Mouse (Mus musculus): ENCODE data around the gene Prdx2. TPM values are rescaled to one million over a fixed set of nuclear protein-coding genes. Genes with fewer than 3 reads are reported as not detected.

Gene Prdx2
- total and polyA plus RNA-seq, 2 experiments from 2014 or later = 758 to 809 TPM

GRCm38 (mm10) chr8:84989810-84990209, 20.4 kb downstream of the Prdx2 start:
- TF ChIP-seq CTCF (IDR thresholded peaks at IDR 0.05; ENCODE audit: low read depth) = peak; percentile 92
- TF ChIP-seq EP300 (IDR thresholded peaks at IDR 0.05; ENCODE audit: low read depth) = no peak
- under 1% methylated on average over 15 of the region's 15 CpGs for WGBS

GRCm38 (mm10) chr8:84990349-84990748, 21.0 kb downstream of the Prdx2 start, which contains the start of gene Hook2:
Gene Hook2 (plus strand): TSS chr8:84990603.
- TF ChIP-seq EP300 (IDR thresholded peaks at IDR 0.05; ENCODE audit: low read depth) (no peak), CTCF (IDR thresholded peaks at IDR 0.05; ENCODE audit: low read depth) (peak; percentile 97)
- Histone ChIP-seq H3K4me3 (ENCODE audit: low read depth, low read length) (peak within 1 kb of the TSS; percentile 55), H3K4me1 (ENCODE audit: control insufficient read depth, insufficient read depth) (peaks cover 18% of the 10 kb centered on the region), H3K27me3 (ENCODE audit: control insufficient read depth, insufficient read depth, low read length) (0 out of 2 replicates have a peak, but pooled peaks cover 9% of the 10 kb centered on the region), H3K9ac (replicated peaks; ENCODE audit: low read depth, low read length) (peak within 1 kb of the TSS; percentile 68), H3K9me3 (replicated peaks; ENCODE audit: control insufficient read depth, low read length) (no peaks in the 10 kb centered on the region), H3K36me3 (replicated peaks; ENCODE audit: control insufficient read depth, insufficient read depth, low read length) (no peaks in the 10 kb centered on the region), H3K4me2 (ENCODE audit: low read depth, low read length) (peak within 1 kb of the TSS; percentile 85), H3K27ac (ENCODE audit: low read depth) (peak within 1 kb of the TSS; percentile 84)
- ATAC-seq (ENCODE audit: insufficient read depth, low read depth) (peak; percentile 92), DNase-seq (ENCODE audit: low spot score) (peak; percentile 98)
- under 1% methylated on average over 28 of the region's 28 CpGs for WGBS

More at GRCm38 (mm10) chr8:84989810-84990209, 20.4 kb downstream of the Prdx2 start:
- ATAC-seq (ENCODE audit: insufficient read depth, low read depth) = peak; percentile 66
- Histone ChIP-seq H3K27me3 (ENCODE audit: control insufficient read depth, insufficient read depth, low read length) (0 out of 2 replicates have a peak, but pooled peaks cover 4% of the 10 kb centered on the region), H3K4me3 (ENCODE audit: low read depth, low read length) (peak overlapping the region; percentile 55), H3K4me2 (ENCODE audit: low read depth, low read length) (peak overlapping the region; percentile 85), H3K4me1 (ENCODE audit: control insufficient read depth, insufficient read depth) (peaks cover 23% of the 10 kb centered on the region), H3K9me3 (replicated peaks; ENCODE audit: control insufficient read depth, low read length) (no peaks in the 10 kb centered on the region), H3K27ac (ENCODE audit: low read depth) (peak overlapping the region; percentile 84), H3K9ac (replicated peaks; ENCODE audit: low read depth, low read length) (peak overlapping the region; percentile 68), H3K36me3 (replicated peaks; ENCODE audit: control insufficient read depth, insufficient read depth, low read length) (no peaks in the 10 kb centered on the region)
- peak; percentile 88 for DNase-seq (ENCODE audit: low spot score)

GRCm38 (mm10) chr8:84990836-84991235, 21.4 kb downstream of the Prdx2 start:
- 1% methylated on average over 15 of the region's 15 CpGs for WGBS
- 0 out of 2 replicates have a peak overlapping the region, but pooled peaks have one; percentile 21 for H3K27ac ChIP-seq (ENCODE audit: low read depth)
- DNase-seq (ENCODE audit: low spot score) = no peak

GRCm38 (mm10) chr8:84994375-84994774, 25.0 kb downstream of the Prdx2 start:
- TF ChIP-seq EP300 (IDR thresholded peaks at IDR 0.05; ENCODE audit: low read depth) (no peak), CTCF (IDR thresholded peaks at IDR 0.05; ENCODE audit: low read depth) (no peak)
- Histone ChIP-seq H3K4me1 (ENCODE audit: control insufficient read depth, insufficient read depth) (peaks cover 12% of the 10 kb centered on the region; the same call in 1 of the 2 replicates), H3K4me2 (ENCODE audit: low read depth, low read length) (no peak overlapping the region), H3K36me3 (replicated peaks; ENCODE audit: control insufficient read depth, insufficient read depth, low read length) (no peaks in the 10 kb centered on the region), H3K9me3 (replicated peaks; ENCODE audit: control insufficient read depth, low read length) (no peaks in the 10 kb centered on the region), H3K9ac (replicated peaks; ENCODE audit: low read depth, low read length) (no peak overlapping the region), H3K27me3 (ENCODE audit: control insufficient read depth, insufficient read depth, low read length) (peaks cover 16% of the 10 kb centered on the region; the same call in 1 of the 2 replicates), H3K4me3 (ENCODE audit: low read depth, low read length) (no peak overlapping the region), H3K27ac (ENCODE audit: low read depth) (no peak overlapping the region)
- 91% methylated on average over 9 of the region's 9 CpGs for WGBS
- ATAC-seq (ENCODE audit: insufficient read depth, low read depth) = no peak
- no peak for DNase-seq (ENCODE audit: low spot score)

More at GRCm38 (mm10) chr8:84990836-84991235, 21.4 kb downstream of the Prdx2 start:
- Histone ChIP-seq H3K9me3 (replicated peaks; ENCODE audit: control insufficient read depth, low read length) (no peaks in the 10 kb centered on the region), H3K36me3 (replicated peaks; ENCODE audit: control insufficient read depth, insufficient read depth, low read length) (no peaks in the 10 kb centered on the region), H3K9ac (replicated peaks; ENCODE audit: low read depth, low read length) (peak overlapping the region; percentile 50), H3K4me2 (ENCODE audit: low read depth, low read length) (peak overlapping the region; percentile 85), H3K4me1 (ENCODE audit: control insufficient read depth, insufficient read depth) (peaks cover 13% of the 10 kb centered on the region; the same call in 1 of the 2 replicates), H3K4me3 (ENCODE audit: low read depth, low read length) (peak overlapping the region; percentile 55), H3K27me3 (ENCODE audit: control insufficient read depth, insufficient read depth, low read length) (0 out of 2 replicates have a peak, but pooled peaks cover 11% of the 10 kb centered on the region)
- TF ChIP-seq EP300 (IDR thresholded peaks at IDR 0.05; ENCODE audit: low read depth) (no peak), CTCF (IDR thresholded peaks at IDR 0.05; ENCODE audit: low read depth) (no peak)
- peak; percentile 2 for ATAC-seq (ENCODE audit: insufficient read depth, low read depth)

- DNase-seq (ENCODE audit: low spot score) (no peak), ATAC-seq (ENCODE audit: insufficient read depth, low read depth) (no peak)
- Histone ChIP-seq H3K4me3 (ENCODE audit: low read depth, low read length) (no peak overlapping the region), H3K27ac (ENCODE audit: low read depth) (no peak overlapping the region), H3K4me1 (ENCODE audit: control insufficient read depth, insufficient read depth) (0 out of 2 replicates have a peak, but pooled peaks cover 8% of the 10 kb centered on the region), H3K27me3 (ENCODE audit: control insufficient read depth, insufficient read depth, low read length) (peaks cover 16% of the 10 kb centered on the region; the same call in 1 of the 2 replicates), H3K9me3 (replicated peaks; ENCODE audit: control insufficient read depth, low read length) (no peaks in the 10 kb centered on the region), H3K9ac (replicated peaks; ENCODE audit: low read depth, low read length) (no peak overlapping the region), H3K4me2 (ENCODE audit: low read depth, low read length) (no peak overlapping the region), H3K36me3 (replicated peaks; ENCODE audit: control insufficient read depth, insufficient read depth, low read length) (no peaks in the 10 kb centered on the region)
- 27% methylated on average over 25 of the region's 25 CpGs for WGBS
- TF ChIP-seq CTCF (IDR thresholded peaks at IDR 0.05; ENCODE audit: low read depth) = no peak
- TF ChIP-seq EP300 (IDR thresholded peaks at IDR 0.05; ENCODE audit: low read depth) = no peak
These were observed 26.3 kb downstream of the Prdx2 start for GRCm38 (mm10) chr8:84995680-84996079.
